Mouse (Mus musculus) spleen, postnatal 10 days (tissue): Measurements from ENCODE around the gene Hoxd10.

Experiments
- DNase-seq, 2 experiments: peaks; one replicate each; pipeline ENCODE4 v3.0.0; 2021 to 2022; ENCODE audit warnings: low spot score in 2 of 2

Hoxd10 gene

GRCm38 (mm10) chr2:74666411-74666810, 25.3 kb upstream of the Hoxd10 start:
- DNase-seq = no peak

GRCm38 (mm10) chr2:74667191-74667841, 24.4 kb upstream of the Hoxd10 start:
- DNase-seq = no peak

- no peak for DNase-seq
These were observed 23.8 kb upstream of the Hoxd10 start, which contains the start of gene Hoxd13 for GRCm38 (mm10) chr2:74667842-74668357. Hoxd13 (plus strand) TSS chr2:74668310.

- no peak for DNase-seq
These were observed 23.1 kb upstream of the Hoxd10 start for GRCm38 (mm10) chr2:74668370-74669229.

- DNase-seq = no peak
These were observed 22.5 kb upstream of the Hoxd10 start for GRCm38 (mm10) chr2:74669230-74669578.

- no peak for DNase-seq
These were observed 22.0 kb upstream of the Hoxd10 start for GRCm38 (mm10) chr2:74669650-74670235.

GRCm38 (mm10) chr2:74670632-74671188, 21.0 kb upstream of the Hoxd10 start:
- no peak for DNase-seq

GRCm38 (mm10) chr2:74671847-74672246, 19.9 kb upstream of the Hoxd10 start:
- no peak for DNase-seq

- peak in 1 of 2 experiments; percentile 59 for DNase-seq
These were observed 19.0 kb upstream of the Hoxd10 start for GRCm38 (mm10) chr2:74672481-74673362.

- no peak for DNase-seq
These were observed 17.8 kb upstream of the Hoxd10 start for GRCm38 (mm10) chr2:74673835-74674425.

GRCm38 (mm10) chr2:74674881-74675665, 16.7 kb upstream of the Hoxd10 start, which contains the start of gene Hoxd12:
Hoxd12 (plus strand) TSS chr2:74675013.
- DNase-seq = no peak

- no peak for DNase-seq
These were observed 15.9 kb upstream of the Hoxd10 start for GRCm38 (mm10) chr2:74675666-74676282.

- DNase-seq = no peak
These were observed 15.2 kb upstream of the Hoxd10 start for GRCm38 (mm10) chr2:74676376-74677052.

GRCm38 (mm10) chr2:74677106-74677505, 14.6 kb upstream of the Hoxd10 start:
- no peak for DNase-seq

- DNase-seq = no peak
These were observed 12.7 kb upstream of the Hoxd10 start, which contains the start of gene Hoxd11 for GRCm38 (mm10) chr2:74678891-74679595. Hoxd11 (plus strand) TSS chr2:74679557.

GRCm38 (mm10) chr2:74679596-74679971, 12.1 kb upstream of the Hoxd10 start:
- DNase-seq = no peak

- peak in 1 of 2 experiments; percentile 15 for DNase-seq
These were observed 11.7 kb upstream of the Hoxd10 start for GRCm38 (mm10) chr2:74679980-74680379.
